ENCODE assay signal across 9 mouse cellular contexts in genomic region chr10:4433871-4434270, GRCm38 (mm10). TPM values are rescaled to one million over a fixed set of nuclear protein-coding genes. Genes with fewer than 3 reads are reported as not detected.
DNase-seq lines count a peak whose midpoint lies in the region; ATAC-seq and TF ChIP-seq lines count a peak whose summit lies in the region.
"Not testable (repeated sequence)": the region's sequence is repeated elsewhere in the genome, so short reads cannot be mapped to it uniquely, and the experiment has no call there.
"Had no signal": no experiment of that assay in that cellular context is flagged by ENCODE, and none has a peak within 500 bp of the region (broad histone marks: within the 10 kb centered on the region; RNA-seq: fewer than 3 reads in every experiment).

No protein-coding gene starts in this region.

- H3K9me3 ChIP-seq in forebrain, embryonic 10.5 days; heart, embryonic 16.5 days (replicated peaks; ENCODE audit: control insufficient read depth, low read length); kidney, embryonic 15.5 days (replicated peaks); liver, embryonic 12.5 days (replicated peaks); megakaryocyte, embryonic 14.5 days: not testable (repeated sequence)

- ATAC-seq in heart, embryonic 16.5 days (replicated peaks; ENCODE audit: extremely low read depth, insufficient read depth, low FRiP score); kidney, embryonic 15.5 days (replicated peaks; ENCODE audit: low FRiP score); liver, embryonic 12.5 days: not testable (repeated sequence)

- peaks cover 41% of the 10 kb centered on the region for H3K36me3 ChIP-seq in forebrain, embryonic 10.5 days (replicated peaks)
- not testable (repeated sequence) for H3K36me3 ChIP-seq in heart, embryonic 16.5 days (ENCODE audit: control insufficient read depth, insufficient read depth)
- peaks cover 40% of the 10 kb centered on the region for H3K36me3 ChIP-seq in kidney, embryonic 15.5 days
- H3K36me3 ChIP-seq in liver, embryonic 12.5 days, result peaks cover 48% of the 10 kb centered on the region
- peaks cover 53% of the 10 kb centered on the region for H3K36me3 ChIP-seq in megakaryocyte, embryonic 14.5 days (replicated peaks; ENCODE audit: low read length)

- not testable (repeated sequence) for TF ChIP-seq CTCF in bone marrow macrophage, adult 2 months (IDR thresholded peaks at IDR 0.05; ENCODE audit: low read depth, low read length)

- H3K4me3 ChIP-seq in bone marrow macrophage, adult 2 months (ENCODE audit: insufficient read depth, low read length), result peak overlapping the region; percentile 69; the same call in 1 of the 2 replicates
- peak overlapping the region; percentile 68; the same call in 1 of the 2 replicates for H3K4me3 ChIP-seq in forebrain, embryonic 10.5 days
- not testable (repeated sequence) for H3K4me3 ChIP-seq in heart, embryonic 16.5 days (ENCODE audit: low read length)
- peak overlapping the region; percentile 77 for H3K4me3 ChIP-seq in kidney, embryonic 15.5 days (replicated peaks)
- peak overlapping the region; percentile 81 for H3K4me3 ChIP-seq in liver, embryonic 12.5 days
- H3K4me3 ChIP-seq in megakaryocyte, embryonic 14.5 days (replicated peaks), result peak overlapping the region; percentile 95

- not testable (repeated sequence) for H3K27ac ChIP-seq in bone marrow macrophage, adult 2 months (ENCODE audit: insufficient read depth, low read depth, low read length); forebrain, embryonic 10.5 days; heart, embryonic 16.5 days (ENCODE audit: low read length)
- H3K27ac ChIP-seq in kidney, embryonic 15.5 days, result peak overlapping the region; percentile 95; the same call in 1 of the 2 replicates
- 0 out of 2 replicates have a peak overlapping the region, but pooled peaks have one; percentile 10 for H3K27ac ChIP-seq in liver, embryonic 12.5 days

- 93% methylated on average over 2 of the region's 2 CpGs for WGBS in forebrain, embryonic 10.5 days
- 91% methylated on average over 2 of the region's 2 CpGs for WGBS in heart, embryonic 16.5 days
- WGBS in kidney, embryonic 15.5 days, result 86% methylated on average over 2 of the region's 2 CpGs
- 56% methylated on average over 2 of the region's 2 CpGs for WGBS in liver, embryonic 12.5 days (ENCODE audit: insufficient replicate concordance)

- peak overlapping the region; percentile 79; the same call in 1 of the 2 replicates for H3K4me2 ChIP-seq in heart, embryonic 16.5 days (ENCODE audit: low read depth, low read length)
- peak overlapping the region; percentile 65 for H3K4me2 ChIP-seq in kidney, embryonic 15.5 days
- H3K4me2 ChIP-seq in liver, embryonic 12.5 days, result peak overlapping the region; percentile 76

- not testable (repeated sequence) for TF ChIP-seq POLR2A in bone marrow macrophage, adult 2 months (IDR thresholded peaks at IDR 0.05; ENCODE audit: borderline replicate concordance, low read depth, low read length)

- not testable (repeated sequence) for H3K9ac ChIP-seq in heart, embryonic 16.5 days (ENCODE audit: low read length); kidney, embryonic 15.5 days
- peak overlapping the region; percentile 89 for H3K9ac ChIP-seq in liver, embryonic 12.5 days

- DNase-seq in forebrain, embryonic 10.5 days (ENCODE audit: extremely low spot score, low spot score), result not testable (repeated sequence)
- peak; percentile 26 to 34 for DNase-seq in spleen, postnatal 36 days (ENCODE audit: low spot score in 2 of 2)

- not testable (repeated sequence) for H3K27me3 ChIP-seq in forebrain, embryonic 10.5 days (ENCODE audit: poor library complexity, severe bottlenecking); heart, embryonic 16.5 days (ENCODE audit: control insufficient read depth, insufficient read depth, low read length); kidney, embryonic 15.5 days; liver, embryonic 12.5 days (replicated peaks); megakaryocyte, embryonic 14.5 days (replicated peaks)

- H3K4me1 ChIP-seq in bone marrow macrophage, adult 2 months (ENCODE audit: control insufficient read depth, insufficient read depth, low read length), result peaks cover 16% of the 10 kb centered on the region
- peaks cover 20% of the 10 kb centered on the region for H3K4me1 ChIP-seq in forebrain, embryonic 10.5 days
- peaks cover 26% of the 10 kb centered on the region for H3K4me1 ChIP-seq in heart, embryonic 16.5 days (ENCODE audit: control insufficient read depth, insufficient read depth, low read length)
- peaks cover 45% of the 10 kb centered on the region for H3K4me1 ChIP-seq in kidney, embryonic 15.5 days
- peaks cover 53% of the 10 kb centered on the region for H3K4me1 ChIP-seq in liver, embryonic 12.5 days
- H3K4me1 ChIP-seq in megakaryocyte, embryonic 14.5 days, result peaks cover 84% of the 10 kb centered on the region

RNA-seq across cellular contexts. Expression of gene Armt1, which starts 1.6 kb away (rescaled TPM):
- 15.7 and 16.8 TPM in 2 replicates for polyA plus RNA-seq in bone marrow macrophage, adult 2 months (2012; ENCODE audit: insufficient read depth, insufficient read length, missing spikeins)
- polyA plus RNA-seq in forebrain, embryonic 10.5 days (2016; fragmentation: Nextera tagmentation; extraction: Ambion mirVana), result 33.5 and 34.1 TPM in 2 replicates
- polyA plus RNA-seq in heart, embryonic 16.5 days (2015; fragmentation: Nextera tagmentation; extraction: Ambion mirVana), result 16.2 and 18.0 TPM in 2 replicates
- polyA plus RNA-seq in kidney, embryonic 15.5 days (2015; fragmentation: Nextera tagmentation; extraction: Ambion mirVana), result 23.3 and 26.1 TPM in 2 replicates
- 23.6 and 23.9 TPM in 2 replicates for polyA plus RNA-seq in liver, embryonic 12.5 days (2016; fragmentation: Nextera tagmentation; extraction: Ambion mirVana)
- 5.2 TPM in 1 of 2 replicates, not detected in the other for polyA plus RNA-seq in megakaryocyte, embryonic 14.5 days (2012; ENCODE audit: insufficient read depth, low replicate concordance)

RNA-seq across cellular contexts. Expression of gene Rmnd1, which starts 1.7 kb away (rescaled TPM):
- polyA plus RNA-seq in bone marrow macrophage, adult 2 months (2012; ENCODE audit: insufficient read depth, insufficient read length, missing spikeins), result 52.0 and 53.4 TPM in 2 replicates
- 48.5 and 50.1 TPM in 2 replicates for polyA plus RNA-seq in forebrain, embryonic 10.5 days (2016; fragmentation: Nextera tagmentation; extraction: Ambion mirVana)
- 119 and 122 TPM in 2 replicates for polyA plus RNA-seq in heart, embryonic 16.5 days (2015; fragmentation: Nextera tagmentation; extraction: Ambion mirVana)
- 56.9 and 59.8 TPM in 2 replicates for polyA plus RNA-seq in kidney, embryonic 15.5 days (2015; fragmentation: Nextera tagmentation; extraction: Ambion mirVana)
- 27.7 and 32.7 TPM in 2 replicates for polyA plus RNA-seq in liver, embryonic 12.5 days (2016; fragmentation: Nextera tagmentation; extraction: Ambion mirVana)
- 2.3 TPM in 1 of 2 replicates, not detected in the other for polyA plus RNA-seq in megakaryocyte, embryonic 14.5 days (2012; ENCODE audit: insufficient read depth, low replicate concordance)

RNA-seq across cellular contexts. Expression of gene Zbtb2, which starts 46.0 kb away (rescaled TPM):
- 8.7 and 10.3 TPM in 2 replicates for polyA plus RNA-seq in bone marrow macrophage, adult 2 months (2012; ENCODE audit: insufficient read depth, insufficient read length, missing spikeins)
- polyA plus RNA-seq in forebrain, embryonic 10.5 days (2016; fragmentation: Nextera tagmentation; extraction: Ambion mirVana), result 19.7 and 21.6 TPM in 2 replicates
- 9.0 and 10.0 TPM in 2 replicates for polyA plus RNA-seq in heart, embryonic 16.5 days (2015; fragmentation: Nextera tagmentation; extraction: Ambion mirVana)
- polyA plus RNA-seq in kidney, embryonic 15.5 days (2015; fragmentation: Nextera tagmentation; extraction: Ambion mirVana), result 17.8 and 17.9 TPM in 2 replicates
- 7.4 and 7.5 TPM in 2 replicates for polyA plus RNA-seq in liver, embryonic 12.5 days (2016; fragmentation: Nextera tagmentation; extraction: Ambion mirVana)
- polyA plus RNA-seq in megakaryocyte, embryonic 14.5 days (2012; ENCODE audit: insufficient read depth, low replicate concordance), result 3.1 and 5.1 TPM in 2 replicates

RNA-seq across cellular contexts. Expression of gene Ccdc170, which starts 48.4 kb away (rescaled TPM):
- polyA plus RNA-seq in bone marrow macrophage, adult 2 months (2012; ENCODE audit: insufficient read depth, insufficient read length, missing spikeins), result not detected in 2 replicates
- polyA plus RNA-seq in forebrain, embryonic 10.5 days (2016; fragmentation: Nextera tagmentation; extraction: Ambion mirVana), result not detected in 2 replicates
- polyA plus RNA-seq in heart, embryonic 16.5 days (2015; fragmentation: Nextera tagmentation; extraction: Ambion mirVana), result 0.18 and 0.19 TPM in 2 replicates
- polyA plus RNA-seq in kidney, embryonic 15.5 days (2015; fragmentation: Nextera tagmentation; extraction: Ambion mirVana), result 1.5 and 1.8 TPM in 2 replicates
- polyA plus RNA-seq in liver, embryonic 12.5 days (2016; fragmentation: Nextera tagmentation; extraction: Ambion mirVana), result 0.07 TPM in 1 of 2 replicates, not detected in the other
- polyA plus RNA-seq in megakaryocyte, embryonic 14.5 days (2012; ENCODE audit: insufficient read depth, low replicate concordance), result 0.06 TPM in 1 of 2 replicates, not detected in the other
- polyA plus RNA-seq: activated CD4-positive, CD25-positive, alpha-beta regulatory T cell, adult 4 months; heart, embryonic 10.5 days had no signal
